25 mouse cellular contexts compared by ENCODE assay signal in the genomic region with DNA sequence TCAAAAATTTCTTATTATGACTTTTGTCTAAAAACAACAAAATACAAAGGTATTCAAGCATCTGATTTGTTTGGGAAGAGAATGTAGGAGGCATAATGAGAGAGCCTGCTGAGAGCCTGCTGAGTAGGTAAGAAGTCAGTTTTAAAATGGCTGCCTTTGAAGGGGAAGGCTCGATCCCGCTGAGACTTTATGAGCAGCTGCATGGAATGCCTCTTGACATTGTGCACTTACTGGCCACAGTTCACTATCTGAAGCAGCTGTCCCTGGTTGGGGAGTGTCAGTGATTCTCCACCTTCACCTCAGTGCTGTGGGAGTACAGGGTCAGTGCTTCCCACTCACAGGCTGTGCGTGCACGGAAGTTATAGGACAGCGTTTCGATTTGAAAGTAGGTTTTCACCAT.
DNase-seq lines count a peak whose midpoint lies in the region; ATAC-seq lines count a peak whose summit lies in the region.
"Had no signal": no experiment of that assay in that cellular context is flagged by ENCODE, and none has a peak within 500 bp of the region (broad histone marks: within the 10 kb centered on the region; RNA-seq: fewer than 3 reads in every experiment).

No protein-coding gene starts in this region.

- H3K4me1 ChIP-seq in kidney, embryonic 15.5 days, result no peaks in the 10 kb centered on the region
- peaks cover 15% of the 10 kb centered on the region for H3K4me1 ChIP-seq in limb, embryonic 10.5 days
- H3K4me1 ChIP-seq: embryonic facial prominence, embryonic 10.5 days; embryonic facial prominence, embryonic 13.5 days; forebrain, embryonic 12.5 days; forebrain, embryonic 15.5 days; heart, embryonic 10.5 days; hindbrain, embryonic 12.5 days; hindbrain, embryonic 15.5 days had no signal

- H3K36me3 ChIP-seq in kidney, embryonic 15.5 days, result no peaks in the 10 kb centered on the region
- H3K36me3 ChIP-seq in limb, embryonic 10.5 days, result no peaks in the 10 kb centered on the region
- H3K36me3 ChIP-seq: embryonic facial prominence, embryonic 10.5 days; embryonic facial prominence, embryonic 13.5 days; forebrain, embryonic 12.5 days; forebrain, embryonic 15.5 days; G1E; heart, embryonic 10.5 days; hindbrain, embryonic 12.5 days; hindbrain, embryonic 15.5 days had no signal

- no peaks in the 10 kb centered on the region for H3K27me3 ChIP-seq in kidney, embryonic 15.5 days
- no peaks in the 10 kb centered on the region for H3K27me3 ChIP-seq in limb, embryonic 10.5 days (ENCODE audit: low read depth, poor library complexity, severe bottlenecking)
- H3K27me3 ChIP-seq: embryonic facial prominence, embryonic 13.5 days; forebrain, embryonic 12.5 days; forebrain, embryonic 15.5 days; hindbrain, embryonic 12.5 days; hindbrain, embryonic 15.5 days had no signal

- no peak overlapping the region for H3K27ac ChIP-seq in kidney, embryonic 15.5 days
- H3K27ac ChIP-seq in limb, embryonic 10.5 days, result 0 out of 2 replicates have a peak overlapping the region, but pooled peaks have one; percentile 5
- H3K27ac ChIP-seq: embryonic facial prominence, embryonic 10.5 days; embryonic facial prominence, embryonic 13.5 days; forebrain, embryonic 12.5 days; forebrain, embryonic 15.5 days; heart, adult 2 months; heart, embryonic 10.5 days; hindbrain, embryonic 12.5 days; hindbrain, embryonic 15.5 days had no signal

- no peak overlapping the region for H3K4me2 ChIP-seq in kidney, embryonic 15.5 days
- H3K4me2 ChIP-seq: embryonic facial prominence, embryonic 13.5 days; forebrain, embryonic 12.5 days; forebrain, embryonic 15.5 days; hindbrain, embryonic 12.5 days; hindbrain, embryonic 15.5 days had no signal

- no peak overlapping the region for H3K4me3 ChIP-seq in kidney, embryonic 15.5 days (replicated peaks)
- H3K4me3 ChIP-seq in limb, embryonic 10.5 days, result no peak overlapping the region
- H3K4me3 ChIP-seq: embryonic facial prominence, embryonic 10.5 days; embryonic facial prominence, embryonic 13.5 days; erythroblast, embryonic 14.5 days; forebrain, embryonic 12.5 days; forebrain, embryonic 15.5 days; heart, adult 2 months; heart, embryonic 10.5 days; hindbrain, embryonic 12.5 days; hindbrain, embryonic 15.5 days had no signal

- H3K9ac ChIP-seq in kidney, embryonic 15.5 days, result no peak overlapping the region
- H3K9ac ChIP-seq: embryonic facial prominence, embryonic 13.5 days; forebrain, embryonic 12.5 days; forebrain, embryonic 15.5 days; hindbrain, embryonic 12.5 days; hindbrain, embryonic 15.5 days had no signal

- 0 out of 2 replicates have a peak, but pooled peaks have one; percentile 22 for ATAC-seq in kidney, embryonic 15.5 days (replicated peaks; ENCODE audit: low FRiP score)
- ATAC-seq: forebrain, embryonic 15.5 days had no signal

- H3K9me3 ChIP-seq in kidney, embryonic 15.5 days (replicated peaks), result no peaks in the 10 kb centered on the region
- H3K9me3 ChIP-seq in limb, embryonic 10.5 days (replicated peaks), result no peaks in the 10 kb centered on the region
- H3K9me3 ChIP-seq: embryonic facial prominence, embryonic 10.5 days; embryonic facial prominence, embryonic 13.5 days; forebrain, embryonic 12.5 days; forebrain, embryonic 15.5 days; hindbrain, embryonic 12.5 days; hindbrain, embryonic 15.5 days had no signal

- WGBS in kidney, embryonic 15.5 days, result 67% methylated on average over 6 of the region's 6 CpGs
- WGBS in limb, embryonic 10.5 days, result 84% methylated on average over 6 of the region's 6 CpGs

- DNase-seq in kidney, postnatal 14 days, result no peak
- DNase-seq in ES-CJ7 (ENCODE audit: low read depth, low spot score), result peak; percentile 65
- no peak for DNase-seq in limb, embryonic 10.5 days (ENCODE audit: low spot score)
- no peak for DNase-seq in cerebellum, adult 11-12 months
- no peak for DNase-seq in Muller cell, postnatal 12 days (ENCODE audit: inconsistent ontology term)
- DNase-seq: adrenal gland, adult 2 months; adrenal gland, postnatal 14 days; cerebellum, adult 11 months; cerebellum, adult 8-10 months; cerebellum, postnatal 10 days; cerebellum, postnatal 36 days; embryo, embryonic 11 days; gastrocnemius, postnatal 10 days; gastrocnemius, postnatal 36 days; heart, adult 2 months had no signal
